Mouse (Mus musculus): ENCODE measurements around the gene Mettl9. TPM values are rescaled to one million over a fixed set of nuclear protein-coding genes. Genes with fewer than 3 reads are reported as not detected.

Mettl9 gene
- total RNA-seq, 2 experiments from 2014 or later = 77.5 to 80.5 TPM

DNA sequence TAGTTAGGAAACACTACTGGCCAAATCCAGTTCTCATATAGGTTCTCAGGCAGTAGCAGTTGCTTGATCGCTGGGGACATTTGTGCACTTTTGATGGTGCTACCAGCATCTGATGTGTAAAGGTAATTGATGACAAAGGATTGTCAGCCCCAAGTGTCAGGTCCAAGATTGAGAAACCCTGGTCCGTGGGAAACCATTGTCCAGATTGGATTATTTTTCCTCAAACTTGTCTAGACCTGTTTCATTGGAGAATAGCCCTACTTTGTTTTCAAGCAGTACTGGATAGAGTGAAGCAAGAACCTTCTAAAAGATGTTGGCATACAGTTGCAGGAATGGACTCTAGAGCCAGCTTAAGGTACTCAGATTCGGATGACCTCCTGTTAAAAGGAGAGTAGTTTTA is 8.8 kb downstream of the Mettl9 start:
- intact Hi-C loops (cut with DNase I) = no loop called here
- DNase-seq (ENCODE audit: low spot score) = no peak

DNA sequence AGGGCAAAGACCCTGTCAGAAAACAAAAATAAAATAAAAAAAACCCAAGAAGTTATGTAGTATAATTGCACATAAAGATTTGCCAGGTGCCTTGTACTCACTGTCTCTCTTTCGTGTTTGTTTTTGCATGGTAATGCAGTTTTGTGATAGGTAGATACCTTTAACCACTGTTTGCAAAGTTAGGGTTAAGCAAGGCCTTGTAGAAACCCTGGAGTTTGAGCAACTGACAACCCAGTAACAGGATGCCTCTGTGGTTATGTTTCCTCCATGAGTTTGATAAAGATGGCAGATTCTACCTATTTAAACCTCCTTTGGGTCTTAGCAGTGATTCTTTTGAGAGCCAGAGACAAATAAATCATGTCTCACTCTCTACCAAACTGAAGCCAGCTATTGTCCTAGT is 9.3 kb downstream of the Mettl9 start:
- intact Hi-C loops (cut with DNase I) = no loop called here
- DNase-seq (ENCODE audit: low spot score) = no peak

DNA sequence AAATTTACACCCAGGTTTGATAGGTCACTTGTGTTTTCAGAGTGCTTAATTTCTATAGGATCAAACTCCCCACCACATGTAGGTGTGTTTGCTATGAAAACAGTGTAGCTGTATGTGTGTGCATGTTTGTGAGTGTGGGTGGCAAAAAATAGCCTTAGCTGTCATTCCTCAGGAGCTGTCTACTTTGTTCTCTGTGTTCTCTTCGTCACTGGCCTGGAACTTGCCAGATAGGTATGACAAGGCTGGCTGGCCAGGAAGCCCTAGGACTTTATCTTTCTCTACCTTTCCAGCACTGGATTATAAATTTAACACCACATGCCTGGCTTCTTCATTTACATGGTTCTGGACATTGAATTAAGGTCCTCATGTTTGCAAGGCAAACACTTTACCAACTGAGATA is 10.0 kb downstream of the Mettl9 start:
- no peak for DNase-seq (ENCODE audit: low spot score)
- intact Hi-C loops (cut with DNase I) = no loop called here

DNA sequence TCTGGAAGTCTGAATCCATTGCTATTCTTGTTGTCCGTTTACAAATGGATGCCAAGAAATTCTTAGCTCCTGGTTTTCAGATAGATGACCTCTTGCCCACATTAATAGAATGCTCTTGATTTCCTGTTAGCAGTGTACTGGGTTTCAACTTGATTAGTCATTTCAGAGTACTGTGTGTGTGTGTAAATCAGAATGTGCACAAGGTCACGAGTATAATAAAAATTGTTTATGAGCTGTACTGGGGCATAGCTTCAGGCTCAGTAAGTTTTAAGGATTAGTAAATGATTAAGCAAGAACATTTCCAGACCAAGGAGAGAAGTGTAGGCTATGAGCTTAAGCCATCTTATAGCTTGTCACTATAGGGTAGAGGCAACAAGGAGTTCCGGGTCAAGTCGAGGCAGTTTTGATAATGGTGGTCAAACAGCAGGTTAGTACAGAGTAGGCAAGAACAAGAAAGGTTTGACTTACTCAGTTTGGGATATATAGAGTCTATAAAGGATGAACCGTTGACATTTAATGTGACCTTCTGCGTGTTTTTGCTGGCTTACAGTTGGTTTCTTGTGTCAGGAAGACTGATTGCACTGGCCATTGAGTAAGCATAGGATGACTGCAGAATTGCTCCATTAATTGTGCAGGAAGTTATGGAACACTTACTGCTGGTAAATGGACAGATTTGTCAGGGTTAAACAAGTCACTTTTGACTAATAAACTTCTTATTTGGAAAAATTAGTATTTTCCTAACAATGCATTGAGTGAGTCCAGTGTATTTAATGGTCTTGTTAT is 11.6 kb downstream of the Mettl9 start:
- intact Hi-C loops (cut with DNase I) = no loop called here
- no peak for DNase-seq (ENCODE audit: low spot score)

DNA sequence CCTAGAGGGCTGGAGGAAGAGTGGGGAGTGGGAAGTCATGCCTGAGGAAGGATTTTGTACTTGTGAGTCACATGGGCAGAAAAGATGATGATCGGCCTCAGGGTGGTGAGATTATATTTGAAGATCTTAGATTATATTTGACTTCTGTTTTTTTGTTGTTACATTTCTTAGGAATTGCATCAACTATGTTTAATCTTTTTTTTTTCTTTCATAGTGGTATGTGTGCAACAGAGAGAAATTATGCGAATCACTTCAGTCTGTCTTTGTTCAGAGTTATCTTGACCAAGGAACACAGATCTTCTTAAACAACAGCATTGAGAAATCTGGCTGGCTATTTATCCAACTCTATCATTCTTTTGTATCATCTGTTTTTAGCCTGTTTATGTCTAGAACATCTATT is 13.4 kb downstream of the Mettl9 start:
- no peak for DNase-seq (ENCODE audit: low spot score)
- intact Hi-C loops (cut with DNase I) = no loop called here

DNA sequence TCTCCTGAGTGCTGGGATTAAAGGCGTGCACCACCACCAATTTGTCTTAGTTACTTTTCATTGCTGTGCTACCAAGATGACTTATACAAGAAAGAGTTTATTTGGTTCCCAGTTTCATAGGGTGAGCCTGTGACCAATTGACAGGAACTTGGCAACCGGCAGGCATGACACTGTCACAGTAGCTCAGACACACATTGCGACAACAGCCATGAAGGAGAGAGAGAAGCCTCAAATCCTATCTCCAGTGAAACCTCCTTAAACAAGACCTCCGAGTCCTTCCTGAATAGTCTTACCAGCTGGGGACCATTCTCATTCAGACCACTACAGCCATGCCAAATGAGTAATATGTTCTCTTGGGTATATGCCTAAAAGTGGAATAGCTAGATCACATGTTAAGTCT is 18.8 kb downstream of the Mettl9 start:
- DNase-seq (ENCODE audit: low spot score) = no peak
- intact Hi-C loops (cut with DNase I) = no loop called here

DNA sequence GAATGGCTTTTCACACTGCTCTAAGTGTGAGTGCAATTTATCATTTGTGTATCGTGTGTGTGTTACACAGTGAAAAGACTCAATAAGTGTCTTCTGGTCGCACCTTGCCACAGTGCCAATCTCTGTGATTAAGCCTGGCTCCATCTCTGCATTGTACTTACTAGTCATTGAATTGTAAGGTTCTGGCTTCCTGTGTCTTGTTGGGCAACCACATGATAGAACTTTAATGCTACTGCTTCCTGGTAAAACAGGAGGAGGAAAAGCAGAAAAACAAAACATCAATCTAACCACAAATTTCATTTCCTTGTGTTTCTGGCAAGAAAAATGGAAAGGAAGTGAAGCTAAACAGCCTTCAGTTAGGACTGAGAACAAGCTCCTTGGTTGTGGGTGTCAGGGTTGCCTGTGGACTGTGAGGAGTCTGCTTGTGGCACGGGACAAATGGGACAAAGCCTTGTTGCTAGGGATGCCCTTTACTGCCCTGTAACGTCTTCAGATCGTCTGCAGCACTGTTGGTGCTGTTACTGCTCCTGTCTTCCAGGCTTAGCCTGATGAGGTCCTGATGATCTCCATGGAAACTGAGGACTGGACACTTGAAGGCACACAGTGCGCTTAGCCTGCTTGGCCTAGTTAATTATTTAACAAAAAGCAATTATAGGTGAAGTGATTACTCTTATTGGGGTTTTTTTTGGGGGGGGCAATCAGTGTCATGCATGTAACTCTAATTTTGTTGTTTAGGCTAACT is 25.4 kb downstream of the Mettl9 start:
- DNase-seq (ENCODE audit: low spot score) = no peak
- intact Hi-C loops (cut with DNase I) = loop anchor here (5.0 kb wide), 1 partner anchor 222 kb away; no protein-coding TSS in a partner anchor

DNA sequence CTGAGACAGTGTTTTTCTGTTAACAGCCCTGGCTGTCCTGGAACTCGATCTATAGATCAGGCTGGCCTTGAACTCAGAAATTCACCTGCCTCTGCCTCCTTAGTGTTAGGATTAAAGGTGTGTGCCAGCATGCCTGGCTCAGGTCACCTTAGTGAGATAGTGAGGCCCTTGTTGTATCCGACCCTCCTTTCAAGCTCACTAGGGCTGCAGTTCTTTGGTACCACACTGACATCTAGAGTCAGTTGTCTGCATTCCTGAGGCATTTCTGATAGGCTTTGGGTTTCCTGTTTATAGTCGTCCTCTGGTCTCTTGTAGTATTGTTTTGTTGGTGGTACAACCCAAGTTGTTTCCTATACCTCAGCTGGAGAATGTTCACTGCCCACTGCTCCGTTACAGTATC is 30.1 kb downstream of the Mettl9 start:
- intact Hi-C loops (cut with DNase I) = loop anchor here (1.0 to 5.0 kb wide), 2 partner anchors 130 to 227 kb away; no protein-coding TSS in a partner anchor
- no peak for DNase-seq (ENCODE audit: low spot score)

DNA sequence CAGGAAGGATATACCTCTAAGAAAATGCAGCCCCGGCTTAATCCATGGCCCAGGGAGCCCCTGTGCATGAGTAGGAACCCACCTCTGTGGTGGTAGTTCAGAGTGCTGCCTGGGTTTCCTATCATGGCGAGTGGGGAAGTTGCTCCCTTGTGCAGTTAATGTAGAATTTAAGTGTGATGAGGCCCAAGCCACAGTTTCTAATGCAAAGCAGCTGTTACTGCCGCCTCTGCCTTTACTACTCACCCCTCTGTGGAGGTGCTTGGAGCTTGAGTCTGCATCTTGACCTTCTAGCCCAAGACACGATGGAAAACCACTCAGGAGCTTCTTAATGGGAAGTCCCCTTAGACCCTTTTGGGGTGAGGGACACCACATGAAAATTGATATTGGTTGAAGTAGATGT is 37.0 kb downstream of the Mettl9 start:
- intact Hi-C loops (cut with DNase I) = loop anchor here (5.0 kb wide), 1 partner anchor 39 kb away; the partner anchor contains the start of gene Mettl9
- no peak for DNase-seq (ENCODE audit: low spot score)

DNA sequence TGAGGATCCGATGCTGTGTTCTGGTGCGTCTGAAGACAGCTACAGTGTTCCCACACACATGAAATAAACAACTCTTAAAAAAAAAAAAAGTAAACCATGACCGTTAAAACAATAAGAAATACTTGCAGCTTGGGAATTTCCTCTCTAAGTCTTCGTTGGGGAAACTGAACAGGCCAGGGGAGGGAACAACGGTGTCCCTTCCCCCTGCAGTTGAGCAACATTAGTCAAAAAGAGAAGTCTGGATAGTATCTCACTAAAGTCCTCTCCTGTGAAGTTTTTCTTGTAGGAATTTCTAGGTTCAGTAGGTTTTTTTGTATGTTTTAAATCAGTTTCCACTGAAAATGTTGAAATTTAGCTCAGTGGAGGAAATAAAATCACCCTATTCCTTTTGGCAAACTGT is 38.3 kb downstream of the Mettl9 start:
- no peak for DNase-seq (ENCODE audit: low spot score)
- intact Hi-C loops (cut with DNase I) = loop anchor here (5.0 kb wide), 1 partner anchor 40 kb away; the partner anchor contains the start of gene Mettl9

DNA sequence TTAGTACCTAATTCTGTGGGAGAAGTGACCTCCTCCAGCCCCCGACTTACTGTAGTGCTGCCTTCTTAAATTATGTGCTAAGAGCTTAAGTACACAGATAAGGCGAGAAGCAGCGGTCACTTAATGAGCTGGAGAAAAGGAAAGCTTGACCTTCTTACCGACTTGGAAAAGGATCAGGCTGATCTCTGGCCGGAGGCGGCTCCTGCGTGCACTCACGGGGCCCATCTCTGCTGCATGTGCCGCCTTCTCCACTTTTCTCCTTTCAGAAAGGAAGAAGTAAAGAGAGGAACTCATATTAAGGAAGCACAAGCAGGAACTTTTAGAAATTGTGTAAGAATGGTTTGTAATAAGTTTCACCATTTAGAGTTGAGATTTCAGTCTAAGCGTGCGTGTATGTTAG is 40.0 kb downstream of the Mettl9 start, which contains the start of gene Igsf6:
Gene Igsf6 (minus strand): TSS at position 292 of the 400 bp plus-strand sequence.
- peak; percentile 7 for DNase-seq (ENCODE audit: low spot score)
- intact Hi-C loops (cut with DNase I) = loop anchor here (5.0 kb wide), 1 partner anchor 42 kb away; the partner anchor contains the start of gene Mettl9

DNA sequence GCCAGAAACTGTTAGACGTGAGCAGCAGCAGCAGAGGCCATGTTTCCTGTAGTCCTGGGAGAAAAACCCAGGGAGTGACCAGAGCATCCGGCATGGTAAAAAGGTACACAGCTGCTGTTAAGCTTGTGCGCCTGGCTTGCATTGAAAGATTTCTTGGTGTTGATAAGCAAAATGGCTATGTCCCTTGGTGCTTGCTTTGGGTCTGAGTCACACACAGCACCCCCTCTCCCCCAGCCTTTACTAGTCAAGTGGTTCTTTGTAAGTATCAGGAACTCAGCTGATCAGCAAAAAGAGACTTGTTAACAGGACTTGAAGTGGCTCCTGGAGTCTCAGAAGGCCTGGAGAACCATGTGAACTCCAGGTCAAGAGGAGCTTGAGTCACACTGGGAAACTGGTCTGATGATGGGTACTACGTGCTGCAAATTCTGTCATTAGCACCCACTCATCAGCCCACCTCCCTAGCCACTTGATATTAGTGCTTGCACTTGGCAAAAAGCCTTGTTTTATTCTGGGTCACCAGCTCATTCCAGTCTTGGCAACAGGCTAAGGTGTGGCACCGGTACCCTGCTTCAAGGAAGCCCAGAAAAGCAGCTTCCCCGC is 40.7 kb downstream of the Mettl9 start:
- intact Hi-C loops (cut with DNase I) = loop anchor here (5.0 kb wide), 1 partner anchor 43 kb away; the partner anchor contains the start of gene Mettl9
- DNase-seq (ENCODE audit: low spot score) = no peak

DNA sequence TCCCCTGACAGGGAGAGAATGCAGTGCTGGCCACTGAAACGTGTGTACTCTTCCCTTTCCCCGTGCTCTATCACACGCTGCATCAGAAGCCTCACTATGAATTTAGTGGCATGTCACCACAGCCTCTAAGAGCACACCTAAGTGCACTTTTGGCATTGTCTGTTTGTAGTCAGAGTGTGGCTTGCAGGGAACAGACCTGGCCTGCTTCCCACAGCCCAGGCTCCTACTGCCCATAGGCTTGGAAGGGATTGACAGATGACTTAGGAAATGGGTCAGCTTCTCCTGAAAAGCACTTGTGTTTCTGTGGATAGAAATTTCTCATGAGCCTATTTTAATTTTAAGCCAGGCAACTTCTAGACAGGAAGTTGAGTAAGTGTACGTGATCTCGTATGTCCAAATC is 41.2 kb downstream of the Mettl9 start:
- DNase-seq (ENCODE audit: low spot score) = no peak
- intact Hi-C loops (cut with DNase I) = no loop called here

DNA sequence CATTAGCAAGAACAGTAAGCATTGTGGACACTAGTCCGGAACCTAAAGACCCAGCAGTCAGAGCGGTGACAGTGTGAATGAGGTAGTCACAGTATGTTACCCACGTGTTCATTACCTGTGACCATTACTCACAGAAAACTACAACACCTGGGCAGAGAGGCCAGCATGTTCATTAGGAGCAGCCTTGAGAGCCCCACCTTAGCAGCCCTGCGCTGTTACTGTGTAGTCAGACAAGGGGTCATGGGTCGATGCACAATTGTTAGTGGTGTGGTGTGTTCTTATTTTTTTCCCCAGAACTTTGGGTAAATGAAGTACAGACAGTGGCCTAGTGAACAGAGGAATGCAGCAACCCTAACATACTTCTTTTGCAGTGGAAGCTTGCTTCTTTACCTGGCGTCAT is 43.1 kb downstream of the Mettl9 start:
- intact Hi-C loops (cut with DNase I) = loop anchor here (1.0 kb wide), 1 partner anchor 43 kb away; no protein-coding TSS in a partner anchor
- no peak for DNase-seq (ENCODE audit: low spot score)

DNA sequence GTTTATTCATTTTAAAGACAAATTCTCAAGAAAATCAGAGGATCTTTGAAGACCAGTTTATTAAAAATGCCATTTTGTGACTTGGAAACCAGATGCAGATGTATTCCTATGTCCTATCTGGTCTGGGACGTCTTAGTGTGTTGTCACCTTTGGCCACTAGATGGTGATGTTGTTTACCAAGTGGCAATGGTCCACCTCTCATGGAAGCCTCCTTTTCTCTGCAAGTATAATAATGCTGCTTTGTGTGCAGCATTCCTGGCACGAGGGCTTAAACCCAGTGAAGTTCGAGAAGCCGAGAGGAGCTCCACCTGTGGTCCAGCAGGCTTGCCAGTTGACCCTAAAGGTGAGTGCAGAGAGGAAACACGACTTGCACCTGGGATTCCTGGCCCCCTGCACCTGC is 43.6 kb downstream of the Mettl9 start:
- intact Hi-C loops (cut with DNase I) = loop anchor here (1.0 kb wide), 1 partner anchor 42 kb away; no protein-coding TSS in a partner anchor
- DNase-seq (ENCODE audit: low spot score) = peak; percentile 41

DNA sequence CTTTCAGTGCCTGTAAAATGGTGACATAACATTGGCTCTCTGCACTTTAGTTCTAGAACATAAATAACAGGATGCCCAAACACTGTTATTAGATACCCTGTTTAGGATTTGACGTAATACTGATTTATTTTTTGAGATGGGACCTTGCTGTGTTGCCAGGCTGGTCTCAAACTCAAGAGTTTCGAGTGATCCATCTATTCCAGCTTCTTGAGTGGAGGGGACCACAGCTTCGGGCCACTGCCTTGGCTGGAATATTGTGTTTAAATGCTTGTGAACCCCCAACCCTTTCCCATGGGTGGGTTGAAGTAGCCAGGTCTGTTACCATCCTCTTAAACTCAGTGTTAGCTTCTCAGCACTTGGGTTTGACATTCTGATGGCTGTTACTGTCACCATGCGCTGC is 47.1 kb downstream of the Mettl9 start, which contains the start of gene Otoa:
Gene Otoa (plus strand): TSS at position 301 of the 400 bp plus-strand sequence.
- DNase-seq (ENCODE audit: low spot score) = no peak
- intact Hi-C loops (cut with DNase I) = no loop called here

DNA sequence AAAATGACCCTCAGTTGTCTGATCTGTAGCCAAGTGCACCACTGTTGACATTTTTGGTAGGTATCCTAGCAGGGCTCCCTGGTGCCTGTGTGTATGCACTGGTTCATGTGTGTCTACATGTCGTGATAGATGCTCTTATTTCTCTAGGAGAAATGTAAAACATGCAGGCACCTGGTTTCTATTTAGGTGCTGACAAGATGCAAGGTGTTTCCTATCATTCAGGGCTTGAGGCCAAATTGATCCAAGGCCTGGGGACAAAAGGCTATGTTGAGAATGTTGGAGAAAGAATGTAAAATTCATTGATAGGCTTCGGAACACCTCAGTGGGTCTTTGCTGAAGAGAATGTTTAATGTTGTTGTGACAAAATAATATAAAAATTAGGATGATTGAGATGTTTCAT is 47.6 kb downstream of the Mettl9 start:
- intact Hi-C loops (cut with DNase I) = no loop called here
- DNase-seq (ENCODE audit: low spot score) = no peak

DNA sequence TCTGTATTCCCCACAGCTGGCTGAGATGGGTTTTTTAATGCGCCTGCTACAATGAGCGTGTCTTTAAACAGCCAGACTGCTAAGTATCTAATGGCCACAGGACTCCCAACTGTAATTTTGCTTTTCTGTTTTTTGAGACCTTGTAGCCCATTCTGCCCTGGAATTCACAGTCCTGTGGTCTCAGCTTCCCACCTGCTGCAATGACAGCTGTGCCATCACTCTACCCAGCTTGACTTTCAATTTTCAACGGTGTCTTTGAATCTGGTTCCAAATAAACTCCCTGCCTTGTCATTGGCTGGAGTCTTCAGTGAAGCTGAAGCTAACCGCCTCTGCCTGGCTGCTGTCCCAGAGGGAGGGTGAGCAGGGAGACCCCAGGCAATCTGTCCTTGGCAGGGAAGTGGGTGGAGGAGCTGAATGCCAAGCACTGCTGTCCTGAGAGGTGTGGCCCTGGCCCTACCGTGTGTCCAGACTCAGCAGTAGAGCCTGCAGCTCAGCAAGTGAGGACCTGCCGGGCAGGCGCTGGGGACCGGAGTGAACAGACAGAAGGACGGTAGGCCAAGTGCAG is 48.8 kb downstream of the Mettl9 start:
- DNase-seq (ENCODE audit: low spot score) = no peak

DNA sequence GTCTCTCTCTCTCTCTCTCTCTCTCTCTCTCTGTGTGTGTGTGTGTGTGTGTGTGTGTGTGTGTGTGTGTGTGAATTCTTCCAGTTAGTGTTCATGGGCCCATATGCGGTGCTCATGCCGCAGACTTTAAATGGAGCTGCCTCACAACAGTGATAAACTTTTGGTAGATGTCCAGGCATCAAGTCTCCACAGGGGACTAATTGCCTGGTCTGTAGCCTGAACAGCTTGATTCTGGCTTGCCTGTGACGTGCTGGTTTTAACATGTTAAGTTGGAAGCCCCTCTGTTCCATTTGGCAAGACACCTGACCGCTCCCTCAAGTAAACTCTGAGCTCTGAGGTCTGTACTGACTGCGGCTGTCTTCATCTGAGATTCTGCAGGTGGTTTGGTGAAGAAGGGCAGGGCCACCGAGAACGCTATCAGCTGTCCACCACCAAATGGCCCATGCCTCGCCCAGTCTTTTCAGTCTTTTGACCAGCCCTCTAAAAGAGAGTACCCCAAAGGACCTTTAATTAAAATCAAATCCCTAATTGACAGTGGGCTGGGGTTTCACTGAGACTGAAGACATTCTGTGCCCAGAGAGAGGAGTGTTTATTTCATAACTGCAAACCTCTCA is 50.7 kb downstream of the Mettl9 start:
- intact Hi-C loops (cut with DNase I) = no loop called here
- DNase-seq (ENCODE audit: low spot score) = no peak

More for the DNA sequence above, 48.8 kb downstream of the Mettl9 start:
- intact Hi-C loops (cut with DNase I) = no loop called here

DNA sequence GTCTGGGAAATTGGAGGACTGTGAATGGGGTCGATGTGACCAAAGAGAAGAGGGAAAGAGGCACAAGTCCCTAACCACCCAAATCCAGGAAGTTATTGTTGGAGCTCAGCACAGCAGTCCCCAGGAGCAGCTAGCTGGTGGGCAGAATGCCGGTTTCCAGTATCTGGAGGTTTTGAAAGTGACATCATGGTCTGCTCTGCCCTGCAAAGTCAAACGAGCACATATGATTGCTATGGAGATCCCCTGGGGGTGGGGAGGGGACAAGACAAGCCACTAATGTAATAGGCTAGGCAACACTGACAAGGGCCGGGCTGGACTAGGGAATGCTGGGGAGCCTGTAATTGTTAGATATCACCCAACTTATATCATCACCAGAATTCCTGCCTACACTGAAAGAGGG is 51.3 kb downstream of the Mettl9 start:
- intact Hi-C loops (cut with DNase I) = no loop called here
- DNase-seq (ENCODE audit: low spot score) = peak; percentile 35

Data from heart, postnatal 25 days (tissue).